Mouse (Mus musculus): Measurements from ENCODE around the gene Naa80.

The Naa80 gene

DNA sequence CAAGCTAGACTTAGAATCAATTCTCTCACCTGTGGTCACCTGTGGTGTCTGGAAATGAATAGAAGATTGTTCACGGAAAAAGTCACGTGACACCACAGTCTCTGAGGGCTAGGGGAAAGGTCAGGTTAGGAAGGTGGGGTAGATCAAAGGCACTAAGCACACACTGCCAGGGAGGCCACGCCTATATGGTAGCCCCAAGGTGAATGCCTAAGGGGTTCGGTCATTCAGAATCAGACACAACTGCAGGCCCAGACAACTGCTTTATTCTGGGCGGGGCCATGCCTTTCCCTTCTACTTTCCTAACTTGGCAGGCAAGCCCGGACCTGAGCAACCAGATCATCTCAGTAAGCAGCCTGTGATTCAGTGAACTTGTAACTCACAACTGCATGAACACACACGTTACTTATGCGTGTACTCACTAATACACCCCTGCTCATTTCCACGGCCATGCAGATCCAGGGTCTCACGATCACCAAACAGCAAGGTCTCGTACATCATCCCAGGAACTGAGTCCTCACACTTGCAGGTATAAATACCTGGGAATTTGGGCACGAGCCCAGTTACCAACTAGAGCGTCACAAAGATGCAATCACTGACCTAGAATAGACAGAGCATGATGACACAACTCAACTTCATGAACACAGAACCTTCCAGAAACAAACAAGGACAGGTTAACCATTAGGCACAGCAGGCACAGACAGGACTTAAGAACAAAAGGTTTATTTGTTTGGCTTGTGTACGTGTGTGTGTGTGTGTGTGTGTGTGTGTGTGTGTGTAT is 2.9 kb upstream of the Naa80 start:
- DNase-seq: no peak

DNA sequence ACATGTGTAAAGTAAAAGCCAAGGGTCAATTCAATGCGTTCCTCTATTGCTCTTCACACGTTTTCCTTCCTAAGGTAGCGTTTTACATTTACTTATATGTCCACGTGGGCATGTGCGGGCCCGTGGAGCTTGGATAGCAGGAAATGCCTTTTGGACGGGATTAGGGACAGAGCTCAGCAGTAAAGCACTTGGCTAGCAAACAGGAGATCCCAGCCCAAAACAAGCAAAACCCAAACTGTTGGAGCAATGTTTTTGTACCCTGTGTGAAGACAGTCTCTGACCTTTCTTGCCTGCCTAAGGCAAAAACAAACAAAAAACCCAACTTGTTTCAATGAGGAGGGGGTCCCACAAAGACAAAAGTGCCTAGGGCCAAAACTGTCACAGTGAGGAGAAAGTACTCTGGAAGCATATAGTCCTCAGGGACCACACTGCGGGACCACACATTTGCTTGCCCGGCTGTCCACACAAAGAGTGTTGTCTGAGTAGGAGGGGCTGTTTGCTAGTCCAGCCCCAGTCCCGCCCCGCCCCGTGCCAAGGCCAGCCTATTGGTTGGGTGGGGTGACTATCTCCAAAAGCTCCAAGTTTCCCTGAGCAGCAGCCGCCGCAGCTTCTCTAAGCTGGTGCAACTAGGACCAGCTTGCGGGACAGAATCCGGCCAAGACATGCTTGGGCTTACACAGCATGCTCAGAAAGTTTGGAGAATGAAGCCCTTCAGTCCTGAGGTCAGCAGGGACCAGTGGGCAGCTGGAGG is 2.2 kb upstream of the Naa80 start, which contains the start of gene Hyal1:
TSS of gene Hyal1 (plus strand) at position 571 of the 751 bp plus-strand sequence.
- peak; percentile 94 for DNase-seq

DNA sequence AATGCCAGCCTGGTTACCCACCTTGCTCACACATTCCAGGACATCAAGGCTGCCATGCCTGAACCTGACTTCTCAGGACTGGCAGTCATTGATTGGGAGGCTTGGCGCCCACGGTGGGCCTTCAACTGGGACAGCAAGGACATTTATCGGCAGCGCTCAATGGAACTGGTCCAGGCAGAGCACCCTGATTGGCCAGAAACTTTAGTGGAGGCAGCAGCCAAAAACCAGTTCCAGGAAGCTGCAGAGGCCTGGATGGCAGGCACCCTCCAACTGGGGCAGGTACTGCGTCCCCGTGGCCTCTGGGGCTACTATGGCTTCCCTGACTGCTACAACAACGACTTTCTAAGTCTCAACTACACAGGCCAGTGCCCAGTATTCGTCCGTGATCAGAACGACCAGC is 816 bp upstream of the Naa80 start:
- no peak for DNase-seq

DNA sequence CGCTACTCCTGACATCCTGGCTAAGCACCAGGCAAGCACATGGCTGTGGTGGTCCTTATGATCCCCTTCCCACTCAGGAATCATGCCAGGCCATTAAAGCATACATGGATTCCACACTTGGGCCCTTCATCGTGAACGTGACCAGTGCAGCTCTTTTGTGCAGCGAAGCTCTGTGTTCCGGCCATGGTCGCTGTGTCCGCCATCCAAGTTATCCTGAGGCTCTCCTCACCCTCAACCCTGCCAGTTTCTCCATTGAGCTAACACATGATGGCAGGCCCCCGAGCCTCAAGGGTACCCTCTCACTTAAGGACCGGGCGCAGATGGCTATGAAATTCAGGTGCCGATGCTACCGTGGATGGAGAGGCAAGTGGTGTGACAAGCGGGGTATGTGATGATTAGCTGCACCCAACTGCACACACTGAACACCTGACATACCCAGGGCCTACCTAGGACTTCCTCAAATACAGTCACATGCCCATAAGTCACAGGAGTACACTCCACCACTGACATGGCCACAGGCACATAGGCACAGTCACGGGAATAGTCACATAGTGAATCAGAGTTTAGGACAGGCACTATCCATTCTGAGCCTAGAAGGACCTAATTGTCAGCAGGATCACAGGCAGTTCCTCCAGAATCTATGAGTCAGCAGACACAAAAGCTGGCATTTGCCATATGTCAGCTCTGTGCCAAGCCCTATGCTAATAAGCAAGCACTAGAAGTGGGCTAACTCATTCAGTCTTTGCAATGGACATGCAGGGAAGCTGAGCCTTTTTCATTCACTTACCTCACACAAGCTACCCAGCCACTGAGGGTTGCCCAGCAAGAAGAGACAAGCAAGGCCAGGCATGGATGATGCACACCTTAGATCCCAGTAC is 575 bp downstream of the Naa80 start:
- DNase-seq: no peak

DNA sequence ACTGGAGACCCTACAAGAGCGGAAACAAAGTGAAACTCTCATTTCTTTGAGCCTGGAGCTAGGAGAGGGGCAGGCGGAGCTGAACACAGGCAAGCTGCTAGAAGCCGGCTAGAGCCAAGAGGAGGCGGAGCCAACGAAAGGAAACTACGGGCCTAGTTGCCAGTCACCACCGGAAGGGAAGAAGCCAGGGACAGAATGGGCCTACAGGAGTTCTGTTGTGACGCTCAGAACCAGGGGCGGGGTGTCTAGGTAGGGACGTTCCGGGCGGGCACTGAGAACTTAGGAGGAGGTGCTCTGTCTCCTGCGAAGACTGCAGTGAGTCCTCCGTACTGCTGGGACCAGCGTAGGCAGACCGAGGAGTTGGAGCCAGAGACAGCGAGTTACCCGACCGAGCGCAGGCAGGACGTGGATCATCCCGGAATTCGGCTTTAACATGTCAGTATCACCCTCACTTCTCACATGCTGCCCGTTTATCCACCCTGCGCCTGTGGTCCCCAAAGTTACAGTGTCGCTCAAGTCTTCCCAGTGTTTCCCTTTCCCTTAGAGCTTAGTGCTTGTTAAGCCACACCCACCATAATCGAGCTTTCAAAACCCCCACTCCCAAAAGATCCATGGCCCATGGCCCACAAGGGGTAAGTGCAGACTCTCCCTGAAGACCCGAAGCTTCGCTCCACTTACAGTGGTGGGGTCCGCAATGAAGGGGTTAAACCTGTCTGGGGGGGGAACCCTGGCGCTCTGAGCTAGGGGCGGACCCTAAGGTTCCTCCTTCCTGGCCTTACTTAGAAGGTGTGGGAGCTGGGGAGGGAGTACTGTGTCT is 2.0 kb downstream of the Naa80 start, which contains the start of gene Hyal3:
TSS of gene Hyal3 (plus strand) at position 318 of the 817 bp plus-strand sequence.
- DNase-seq: peak; percentile 98

DNA sequence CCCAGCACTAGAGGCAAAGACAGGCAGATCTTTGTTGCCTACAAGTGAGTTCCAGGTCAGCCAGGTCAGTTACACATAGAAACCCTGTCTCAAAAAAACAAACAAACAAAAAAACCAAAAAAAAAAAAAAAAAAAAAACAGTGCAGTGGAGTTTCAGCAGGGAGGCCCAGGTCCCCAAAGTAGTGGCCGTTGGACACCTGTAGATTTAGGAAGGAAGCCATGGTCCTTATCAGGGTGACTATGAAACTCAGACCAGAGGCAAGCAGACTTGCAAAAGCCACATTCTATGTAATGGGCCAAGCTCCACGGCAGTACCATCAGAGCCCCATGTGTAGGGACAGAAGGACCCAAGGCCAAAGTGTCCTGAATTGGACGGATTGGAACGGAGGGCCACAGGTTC is 2.9 kb downstream of the Naa80 start:
- DNase-seq: no peak

DNA sequence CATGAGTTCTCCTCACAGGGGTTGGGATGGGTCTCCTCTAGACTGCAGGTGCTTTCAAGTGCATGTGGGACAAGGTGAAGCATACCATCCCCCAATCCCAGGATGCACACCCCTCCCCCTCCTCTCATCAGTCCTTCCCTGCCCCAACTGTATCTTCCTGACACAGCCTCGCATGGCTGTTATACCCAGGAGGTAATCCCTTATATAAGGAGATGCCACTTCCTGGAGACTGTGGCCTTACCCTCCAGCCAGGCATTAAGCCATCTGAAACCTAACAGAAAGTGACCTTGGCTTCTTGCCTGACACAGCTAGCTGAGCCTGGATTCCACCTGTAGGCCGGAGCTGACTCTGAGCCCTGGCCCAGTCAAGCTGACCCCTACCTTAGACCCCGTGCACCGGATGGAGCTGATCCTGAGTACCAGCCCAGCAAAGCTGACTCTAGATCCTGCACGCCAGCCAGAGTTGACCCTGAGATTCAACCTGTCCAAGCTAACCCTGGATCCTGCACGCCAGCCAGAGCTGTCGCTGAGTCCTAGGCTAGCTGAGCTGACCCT is 3.9 kb downstream of the Naa80 start:
- no peak for DNase-seq

DNA sequence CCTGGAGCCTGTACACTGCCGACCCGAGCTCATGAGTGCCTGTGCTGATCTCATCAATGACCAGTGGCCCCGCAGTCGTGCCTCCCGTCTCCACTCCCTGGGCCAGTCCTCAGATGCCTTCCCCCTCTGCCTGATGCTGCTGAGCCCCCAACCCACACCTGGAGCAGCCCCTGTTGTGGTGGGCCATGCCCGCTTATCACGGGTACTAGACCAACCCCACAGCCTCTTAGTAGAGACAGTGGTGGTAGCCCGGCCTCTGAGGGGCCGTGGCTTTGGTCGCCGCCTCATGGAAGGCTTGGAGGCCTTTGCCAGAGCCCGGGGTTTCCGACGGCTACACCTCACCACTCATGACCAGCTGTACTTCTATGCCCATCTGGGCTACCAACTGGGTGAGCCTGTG is 4.5 kb downstream of the Naa80 start:
- DNase-seq: no peak

DNA sequence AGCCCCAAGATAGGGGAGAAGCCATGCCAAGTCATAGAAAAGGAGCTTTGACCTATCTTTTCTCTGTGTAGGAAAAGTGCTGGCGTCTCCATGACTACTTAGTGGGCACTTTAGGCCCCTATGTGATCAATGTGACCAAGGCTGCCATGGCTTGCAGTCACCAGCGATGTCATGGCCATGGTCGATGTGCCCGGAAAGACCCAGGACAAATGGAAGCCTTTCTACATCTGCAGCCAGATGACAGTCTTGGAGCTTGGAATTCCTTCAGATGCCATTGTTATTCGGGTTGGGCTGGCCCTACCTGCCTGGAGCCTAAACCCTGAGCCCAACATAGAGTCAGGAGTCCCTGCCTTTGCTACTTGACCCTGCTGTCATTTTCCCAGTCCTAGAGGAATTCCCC is 7.8 kb downstream of the Naa80 start:
- no peak for DNase-seq

DNA sequence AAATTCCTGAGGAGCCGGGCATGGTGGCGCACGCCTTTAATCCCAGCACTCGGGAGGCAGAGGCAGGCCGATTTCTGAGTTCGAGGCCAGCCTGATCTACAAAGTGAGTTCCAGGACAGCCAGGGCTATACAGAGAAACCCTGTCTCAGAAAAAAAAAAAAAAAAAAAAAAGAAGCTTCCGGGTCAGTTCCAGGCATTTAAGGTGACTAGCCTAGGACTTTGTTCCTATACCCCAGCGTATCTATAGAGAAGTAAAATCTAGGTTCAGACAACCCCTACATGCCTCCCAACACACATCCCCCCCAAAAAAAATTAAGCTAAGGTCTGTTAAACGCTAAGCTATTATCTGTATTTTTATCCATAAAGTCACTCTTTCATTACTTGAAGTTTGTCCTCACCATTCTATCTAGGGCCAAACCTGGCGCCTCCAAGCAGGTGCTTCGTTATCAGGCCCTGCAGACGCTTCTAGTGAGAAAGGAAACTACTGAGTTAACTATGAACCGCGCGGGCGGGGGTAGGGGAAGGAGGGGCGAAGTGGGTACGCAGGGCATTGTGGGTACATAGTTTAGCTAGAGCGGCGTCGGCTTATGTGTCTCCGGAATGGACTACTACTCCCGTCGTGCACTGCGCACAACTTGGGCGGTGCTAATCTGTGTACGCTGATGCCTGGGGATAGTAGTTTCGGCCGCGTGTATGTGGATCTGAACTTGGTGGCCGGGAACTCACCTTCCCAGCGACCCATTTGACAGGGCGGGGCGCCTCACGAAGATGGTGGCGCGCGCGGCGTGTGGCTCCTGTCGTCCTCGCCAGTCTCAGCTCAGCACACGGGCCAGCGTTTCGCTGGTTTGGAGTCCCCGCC is 8.5 kb downstream of the Naa80 start, which contains the start of gene Ifrd2:
TSS of gene Ifrd2 (plus strand) at position 669 of the 859 bp plus-strand sequence.
- DNase-seq: peak; percentile 100

DNA sequence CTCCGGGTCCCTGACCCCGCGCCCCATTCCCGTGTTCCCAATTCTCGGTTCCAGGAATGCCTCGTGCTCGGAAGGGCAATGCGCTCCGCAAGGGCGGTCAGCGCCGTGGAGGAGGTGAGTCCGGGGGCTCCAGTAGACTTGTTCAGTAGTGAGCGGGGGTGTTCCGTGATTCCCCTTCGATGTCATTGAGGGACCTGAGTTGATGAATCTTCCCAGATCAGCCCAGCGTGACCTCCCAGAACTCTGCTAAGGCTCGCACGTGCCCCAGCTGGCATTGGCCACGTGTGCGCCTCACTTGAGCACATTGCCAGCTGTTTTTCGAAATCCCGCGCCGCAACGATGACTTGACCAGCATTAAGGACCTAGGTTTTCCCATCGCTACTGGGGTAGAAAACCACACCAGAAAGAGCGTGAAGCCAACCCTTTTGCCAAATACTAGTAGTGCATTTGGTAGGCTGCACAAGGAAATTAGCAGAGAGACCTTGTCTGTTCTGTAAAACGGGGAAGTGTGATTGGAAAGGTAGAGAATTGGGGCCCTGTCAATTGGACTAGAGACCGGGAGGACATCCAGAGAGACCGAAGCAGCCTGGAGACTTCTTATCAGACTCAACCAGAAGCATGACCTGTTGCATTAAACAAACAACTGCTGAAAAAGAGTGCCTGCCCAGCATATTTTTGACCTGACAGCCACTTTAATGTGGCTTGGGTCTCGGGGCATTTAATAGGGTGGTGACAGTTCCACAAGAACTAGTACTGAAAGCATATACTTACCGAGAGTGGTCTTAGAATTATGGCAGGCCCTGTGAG is 9.3 kb downstream of the Naa80 start:
- peak; percentile 66 for DNase-seq

DNA sequence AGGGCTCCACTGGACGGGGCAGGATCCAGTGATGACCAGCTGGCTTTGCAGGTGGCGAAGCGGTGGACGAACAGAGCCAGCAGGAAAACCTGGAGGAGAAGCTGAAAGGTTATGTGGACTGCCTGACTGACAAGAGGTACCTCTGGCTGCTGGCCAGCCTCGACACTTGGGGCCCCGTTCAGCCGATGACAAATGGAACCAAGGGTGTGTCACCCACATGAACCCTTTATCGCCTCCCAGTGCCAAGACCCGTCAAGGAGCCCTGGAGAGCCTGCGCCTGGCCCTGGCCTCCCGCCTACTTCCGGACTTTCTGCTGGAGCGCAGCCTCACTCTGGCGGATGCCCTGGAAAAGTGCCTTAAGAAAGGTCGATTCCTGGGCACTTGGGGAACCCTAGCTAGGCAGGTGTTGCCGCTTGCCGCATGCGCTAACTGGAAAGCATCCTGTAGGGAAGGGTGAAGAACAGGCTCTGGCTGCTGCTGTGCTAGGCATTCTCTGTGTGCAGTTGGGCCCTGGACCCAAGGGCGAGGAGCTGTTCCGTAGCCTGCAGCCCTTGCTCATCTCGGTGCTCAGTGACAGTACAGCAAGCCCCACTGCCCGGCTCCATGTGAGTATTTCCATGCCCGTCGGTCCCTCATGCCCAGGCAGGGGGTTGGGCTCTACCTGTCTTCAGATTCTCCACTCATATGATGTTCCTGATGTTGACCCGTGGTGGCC is 11.5 kb downstream of the Naa80 start:
- peak; percentile 81 for DNase-seq

DNA sequence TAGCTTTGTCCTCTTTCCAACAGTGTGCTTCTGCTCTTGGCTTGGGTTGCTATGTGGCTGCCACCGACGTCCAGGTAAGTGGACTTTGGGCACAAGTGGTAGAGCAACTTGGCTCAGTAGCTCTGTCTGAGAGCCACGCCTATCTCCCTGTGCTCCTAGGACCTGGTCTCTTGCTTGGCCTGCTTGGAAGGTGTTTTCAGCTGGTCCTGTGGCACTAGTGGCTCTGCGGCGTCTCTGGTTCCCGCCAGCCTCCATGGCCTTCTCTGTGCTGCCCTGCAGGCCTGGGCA is 12.0 kb downstream of the Naa80 start:
- DNase-seq: no peak

DNA sequence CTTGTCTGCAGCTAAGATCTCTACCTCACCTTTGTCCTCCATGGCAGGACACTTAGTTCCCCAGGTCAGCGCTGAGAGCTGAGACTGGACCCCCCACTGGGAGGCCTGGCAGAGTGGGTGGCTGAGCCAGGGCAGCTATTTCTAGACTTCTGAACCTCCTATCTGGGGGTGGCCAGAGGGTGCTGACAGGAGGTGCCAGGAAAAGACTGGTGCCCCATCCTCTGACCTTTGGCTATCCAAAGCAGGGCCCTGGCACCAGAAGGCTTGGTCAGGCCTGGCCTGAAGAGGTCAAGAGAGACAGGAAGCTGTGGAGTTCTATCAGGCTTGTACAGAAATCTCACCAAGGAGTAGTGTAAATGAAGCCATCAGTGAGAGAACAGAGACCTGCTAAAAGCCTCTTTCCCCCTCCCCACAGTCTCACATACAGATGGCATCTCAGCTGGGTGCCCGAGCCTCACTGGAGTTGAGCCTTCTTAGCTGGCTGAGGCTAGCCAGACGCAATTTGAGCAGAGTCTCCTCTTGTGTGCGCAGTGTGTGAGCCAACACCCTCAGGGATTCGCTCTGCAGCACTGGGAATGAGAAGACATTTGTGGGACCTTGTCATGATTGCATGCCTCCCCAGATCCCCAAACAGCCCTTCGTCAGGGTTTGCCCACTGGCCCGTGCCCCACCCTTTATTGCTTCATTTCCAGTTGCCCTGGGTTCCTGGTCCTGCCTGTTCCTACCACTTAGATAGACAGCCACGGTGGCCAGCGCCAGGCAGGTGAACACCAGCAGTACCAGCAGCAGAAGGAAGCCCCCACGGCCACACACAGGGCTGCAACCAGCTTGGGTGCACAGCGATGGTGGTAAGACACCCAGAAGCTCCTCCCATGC is 14.7 kb downstream of the Naa80 start:
- DNase-seq: no peak

DNA sequence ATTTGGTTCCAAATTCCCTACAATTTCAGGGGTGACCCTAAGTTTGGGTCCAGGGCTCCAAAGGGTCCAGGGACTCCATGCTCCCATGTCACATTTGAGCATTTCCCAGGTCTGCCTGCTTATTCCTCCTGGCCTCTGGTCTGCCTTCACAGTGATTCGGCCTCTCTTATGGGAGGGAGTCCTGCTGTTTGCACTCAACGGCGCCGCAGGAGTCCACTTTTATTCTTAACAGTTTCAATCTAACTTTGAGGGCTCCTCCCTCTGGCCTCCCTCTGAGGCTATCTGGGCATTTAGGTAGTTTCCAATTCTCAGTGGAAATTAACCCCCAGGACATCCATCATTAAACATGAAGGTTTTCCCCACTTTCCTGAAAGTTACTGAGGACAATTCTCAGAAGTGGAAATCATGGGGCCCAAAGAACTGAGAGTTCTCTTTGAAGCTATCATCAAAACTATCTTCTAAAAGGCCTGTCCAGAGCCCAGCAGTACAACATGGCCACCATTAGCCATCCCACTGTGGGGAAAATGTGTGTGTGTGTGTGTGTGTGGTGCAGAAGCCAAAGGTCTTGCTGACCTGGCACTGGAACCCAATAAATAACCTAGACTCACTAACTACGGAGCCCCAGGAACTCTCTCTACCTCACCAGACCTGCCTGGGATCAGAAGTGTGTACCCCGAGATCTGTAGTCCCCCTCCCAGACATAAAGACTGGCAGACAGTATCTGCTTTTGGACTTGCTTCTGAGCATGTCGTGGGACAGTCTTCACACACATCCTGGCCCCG is 15.8 kb downstream of the Naa80 start:
- no peak for DNase-seq

DNA sequence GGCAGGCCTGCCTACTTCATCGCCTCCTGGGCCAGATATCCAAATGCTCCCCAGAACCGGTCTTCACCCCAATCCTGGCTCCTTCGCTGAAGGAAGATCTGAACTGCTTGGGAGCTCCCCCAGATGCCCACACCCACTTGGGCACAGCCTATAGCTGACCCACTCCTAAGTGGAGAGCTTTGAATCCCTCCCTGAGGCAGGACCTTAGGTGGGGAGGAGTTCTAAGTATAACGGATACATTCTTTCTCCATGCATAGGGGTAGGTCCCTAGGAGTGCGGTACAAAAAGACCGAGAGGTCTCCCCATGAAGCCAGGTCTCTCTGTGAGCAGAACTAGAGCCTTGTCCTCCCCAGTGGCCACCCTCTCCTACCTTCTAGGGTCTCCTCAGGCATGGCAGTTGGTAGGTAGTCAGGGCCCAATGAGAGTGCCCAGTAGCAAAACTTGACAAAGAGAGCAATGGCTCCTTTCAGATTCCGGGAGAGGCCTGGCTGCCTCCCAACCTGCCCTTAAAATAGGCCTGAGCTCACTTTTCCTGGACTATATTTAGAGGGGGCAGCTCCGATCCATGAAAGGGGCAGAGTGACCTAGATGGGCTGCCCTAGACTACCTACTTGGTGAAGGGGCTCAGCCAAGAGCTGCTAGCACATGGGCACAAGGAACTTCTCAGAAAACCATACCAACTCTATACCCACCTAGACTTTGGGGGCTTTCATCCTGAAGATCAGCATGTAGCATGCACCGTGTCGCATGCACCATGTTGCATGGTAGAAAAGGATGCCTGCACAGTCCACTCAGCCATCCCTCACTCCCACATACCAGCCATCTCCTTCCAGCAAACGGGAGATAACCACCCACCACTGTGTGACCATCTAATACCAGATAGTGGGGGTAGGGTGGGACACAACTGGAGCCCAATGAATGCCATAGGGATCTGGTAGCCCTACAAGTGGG is 18.2 kb downstream of the Naa80 start:
- DNase-seq: peak; percentile 47
